Comparison of ENCODE assay signal across 8 mouse cellular contexts in the genomic region with DNA sequence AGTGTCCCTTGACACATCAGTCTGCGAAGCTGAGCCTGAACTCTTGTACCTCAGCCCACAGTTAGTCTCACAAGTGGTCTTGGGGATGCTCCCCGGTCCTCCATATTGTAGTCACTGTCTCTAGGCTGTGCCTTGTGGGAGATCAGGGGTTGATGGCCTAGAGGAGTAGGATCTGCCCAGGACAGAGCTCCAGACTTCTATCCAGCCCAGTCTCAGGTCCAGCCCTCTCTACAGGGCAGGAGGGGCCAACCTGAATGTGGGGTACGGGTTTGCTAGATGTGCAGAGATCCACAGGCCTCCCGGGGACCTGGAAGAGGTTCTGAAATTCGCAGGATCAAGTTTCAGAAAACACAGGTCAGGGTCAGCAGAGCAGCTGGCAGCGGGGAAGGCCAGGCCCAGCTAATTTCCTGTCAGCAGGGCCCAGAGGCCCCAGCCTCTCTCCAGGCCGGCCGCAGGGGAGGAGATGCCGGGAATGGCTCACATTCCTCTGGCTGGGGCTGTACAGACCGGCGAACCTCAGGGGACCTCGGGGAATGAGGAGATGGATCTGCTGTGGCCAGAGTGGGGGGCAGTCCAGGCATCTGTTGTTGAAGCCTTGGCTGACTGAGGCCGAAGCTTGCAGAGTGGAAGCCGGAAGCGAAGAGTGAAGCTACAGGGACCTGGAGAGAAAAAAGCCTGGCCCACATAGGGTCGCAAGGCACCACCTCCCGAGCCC.
DNase-seq lines count a peak whose midpoint lies in the region; ATAC-seq and TF ChIP-seq lines count a peak whose summit lies in the region.

No protein-coding gene starts in this region.

- 34% methylated on average over 17 of the region's 17 CpGs for WGBS in hindbrain, embryonic 12.5 days
- 11% methylated on average over 17 of the region's 17 CpGs for WGBS in limb, embryonic 13.5 days
- 37% methylated on average over 17 of the region's 17 CpGs for WGBS in midbrain, postnatal 0 days

- no peak for TF ChIP-seq CTCF in midbrain, postnatal 0 days (IDR thresholded peaks at IDR 0.05)

- no peaks in the 10 kb centered on the region for H3K36me3 ChIP-seq in hindbrain, embryonic 12.5 days
- no peaks in the 10 kb centered on the region for H3K36me3 ChIP-seq in limb, embryonic 13.5 days
- no peaks in the 10 kb centered on the region for H3K36me3 ChIP-seq in midbrain, postnatal 0 days (ENCODE audit: insufficient read depth, low read length)

- no peaks in the 10 kb centered on the region for H3K9me3 ChIP-seq in hindbrain, embryonic 12.5 days (replicated peaks)
- H3K9me3 ChIP-seq in limb, embryonic 13.5 days: peaks cover 9% of the 10 kb centered on the region; the same call in 1 of the 2 replicates
- no peaks in the 10 kb centered on the region for H3K9me3 ChIP-seq in midbrain, postnatal 0 days (ENCODE audit: low read length)

- H3K4me3 ChIP-seq in hindbrain, embryonic 12.5 days: no peak overlapping the region
- no peak overlapping the region for H3K4me3 ChIP-seq in limb, embryonic 13.5 days
- H3K4me3 ChIP-seq in midbrain, postnatal 0 days (ENCODE audit: low read depth, low read length): no peak overlapping the region

- DNase-seq in adrenal gland, postnatal 36 days: peak; percentile 66 to 72
- peak; percentile 89 for DNase-seq in gastrocnemius, adult 18-20 months (ENCODE audit: low spot score)
- DNase-seq in midbrain, postnatal 0 days (ENCODE audit: low spot score): peak; percentile 25
- no peak for DNase-seq in frontal cortex, postnatal 25 days (ENCODE audit: low spot score in 2 of 2)
- DNase-seq in layer of hippocampus, adult 9-10 months (ENCODE audit: low spot score): no peak
- no peak for DNase-seq in B cell, adult 2 months

- no peak overlapping the region for H3K4me2 ChIP-seq in hindbrain, embryonic 12.5 days (replicated peaks)
- H3K4me2 ChIP-seq in limb, embryonic 13.5 days (replicated peaks): peak overlapping the region; percentile 35; the same call in 1 of the 2 replicates
- H3K4me2 ChIP-seq in midbrain, postnatal 0 days (ENCODE audit: low read depth, low read length, poor library complexity, severe bottlenecking): no peak overlapping the region

- no peak overlapping the region for H3K9ac ChIP-seq in hindbrain, embryonic 12.5 days
- H3K9ac ChIP-seq in limb, embryonic 13.5 days: peak overlapping the region; percentile 59
- no peak overlapping the region for H3K9ac ChIP-seq in midbrain, postnatal 0 days (replicated peaks; ENCODE audit: low read length, poor library complexity, severe bottlenecking)

- no peak for ATAC-seq in hindbrain, embryonic 12.5 days (ENCODE audit: low FRiP score)
- peak; percentile 92 for ATAC-seq in limb, embryonic 13.5 days (ENCODE audit: low FRiP score, low read depth)
- ATAC-seq in midbrain, postnatal 0 days (ENCODE audit: low FRiP score): no peak

- no peaks in the 10 kb centered on the region for H3K27me3 ChIP-seq in hindbrain, embryonic 12.5 days
- no peaks in the 10 kb centered on the region for H3K27me3 ChIP-seq in limb, embryonic 13.5 days
- no peaks in the 10 kb centered on the region for H3K27me3 ChIP-seq in midbrain, postnatal 0 days (ENCODE audit: insufficient read depth, low read length)

- peaks cover 11% of the 10 kb centered on the region for H3K4me1 ChIP-seq in hindbrain, embryonic 12.5 days
- peaks cover 26% of the 10 kb centered on the region for H3K4me1 ChIP-seq in limb, embryonic 13.5 days
- no peaks in the 10 kb centered on the region for H3K4me1 ChIP-seq in midbrain, postnatal 0 days (ENCODE audit: insufficient read depth, low read length)

- peak overlapping the region; percentile 18 for H3K27ac ChIP-seq in hindbrain, embryonic 12.5 days
- peak overlapping the region; percentile 90 for H3K27ac ChIP-seq in limb, embryonic 13.5 days
- peak overlapping the region; percentile 32; the same call in 1 of the 2 replicates for H3K27ac ChIP-seq in midbrain, postnatal 0 days (ENCODE audit: low read depth, low read length)

Comparison
In these comparisons a context has a peak if more than half of its experiments do, and no peak if none do; other contexts are left out.
1. DNase-seq: peak in adrenal gland, postnatal 36 days (2 of 2), gastrocnemius, adult 18-20 months (single experiment) and midbrain, postnatal 0 days (single experiment); none in frontal cortex, postnatal 25 days (0 of 2), layer of hippocampus, adult 9-10 months (single experiment) and B cell, adult 2 months (0 of 2).
2. H3K27ac ChIP-seq: peak in every context shown above with its lines; median percentile 90 in limb, embryonic 13.5 days; 32 in midbrain, postnatal 0 days; 18 in hindbrain, embryonic 12.5 days.